Mouse (Mus musculus) ovary, adult 10 weeks (tissue): Measurements from ENCODE around the gene Gfer. TPM values are rescaled to one million over a fixed set of nuclear protein-coding genes. Genes with fewer than 3 reads are reported as not detected.

Experiments
- polyA plus RNA-seq: library from polyadenylated mRNA; stranded (reverse); fragments of 350-450 nt; fragmentation: Illumina TruSeq; extraction: RNeasy Lipid Tissue Mini Kit (QIAGEN cat#74804); gene quantifications from one replicate; pipeline ENCODE4 v1.2.3, GENCODE M21; 2014

Gene Gfer
- polyA plus RNA-seq, result 10.4 TPM

GRCm38 (mm10) chr17:24696011-24696697 lies at the start of gene Gfer, which contains the start of gene Noxo1:
Gene Gfer, minus strand, starts transcription at chr17:24696156.
Gene Noxo1, plus strand, starts transcription at chr17:24696234.

DNA sequence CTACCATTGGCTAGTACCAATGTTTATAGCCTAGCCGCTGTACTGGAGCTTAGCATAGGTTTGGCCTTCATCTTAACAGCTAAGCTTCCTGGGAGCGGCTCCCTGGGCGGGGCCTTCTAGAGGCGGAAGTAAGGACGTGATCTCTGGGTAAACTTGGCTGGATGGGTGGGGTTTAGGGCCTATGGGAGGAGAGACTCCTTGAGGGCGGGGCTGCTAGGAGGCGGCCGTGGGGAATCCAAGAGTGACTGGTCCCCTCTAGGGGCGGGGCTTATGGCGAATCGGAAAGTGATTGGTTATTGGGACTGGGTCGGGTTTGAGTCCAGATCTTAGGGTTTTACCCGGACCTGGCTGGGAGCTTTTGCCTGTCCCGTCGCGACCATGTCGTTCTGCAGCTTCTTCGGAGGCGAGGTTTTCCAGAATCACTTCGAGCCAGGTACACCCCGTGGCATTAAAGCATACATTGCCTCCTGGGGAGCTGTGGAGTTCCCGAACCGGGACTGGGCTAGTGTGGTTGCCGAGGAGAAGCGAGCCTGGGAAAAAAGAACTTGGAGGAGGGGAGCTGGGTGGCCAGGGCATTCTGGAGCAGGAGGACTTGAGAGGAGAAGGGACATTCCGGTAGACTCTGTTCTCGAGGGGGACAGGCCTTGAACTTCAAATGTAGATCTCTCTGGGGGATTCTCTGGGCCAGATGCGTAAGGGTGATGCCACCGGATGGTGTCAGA lies 40.5 kb upstream of the Gfer start, which contains the start of gene Msrb1:
Gene Msrb1, plus strand, starts transcription at position 313 of the 722 bp plus-strand sequence.

DNA sequence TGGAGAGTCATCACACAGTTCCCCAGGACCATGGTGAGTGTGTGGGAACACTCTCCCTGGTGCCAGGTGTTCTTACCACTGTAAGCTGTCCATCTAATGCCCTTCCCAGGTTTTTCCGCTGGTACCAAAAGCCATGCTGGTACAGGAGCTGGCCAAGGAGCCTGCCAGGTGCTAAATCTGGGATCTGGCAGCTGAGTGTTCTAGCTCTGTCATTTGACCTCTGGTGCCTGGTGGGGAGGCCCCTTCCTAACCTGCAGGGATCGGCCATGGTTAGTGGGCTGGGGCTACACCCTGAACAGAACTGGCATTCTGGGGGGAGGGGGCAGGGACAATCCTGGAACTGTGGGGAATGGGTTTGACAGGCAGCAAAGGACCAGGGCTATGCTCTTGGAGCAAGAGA lies 31.7 kb upstream of the Gfer start, which contains the start of gene Rpl3l:
Gene Rpl3l, plus strand, starts transcription at position 203 of the 400 bp plus-strand sequence.

GRCm38 (mm10) chr17:24724184-24724583 lies 28.2 kb upstream of the Gfer start, which contains the start of gene Ndufb10:
Gene Ndufb10, minus strand, starts transcription at chr17:24724478.

DNA sequence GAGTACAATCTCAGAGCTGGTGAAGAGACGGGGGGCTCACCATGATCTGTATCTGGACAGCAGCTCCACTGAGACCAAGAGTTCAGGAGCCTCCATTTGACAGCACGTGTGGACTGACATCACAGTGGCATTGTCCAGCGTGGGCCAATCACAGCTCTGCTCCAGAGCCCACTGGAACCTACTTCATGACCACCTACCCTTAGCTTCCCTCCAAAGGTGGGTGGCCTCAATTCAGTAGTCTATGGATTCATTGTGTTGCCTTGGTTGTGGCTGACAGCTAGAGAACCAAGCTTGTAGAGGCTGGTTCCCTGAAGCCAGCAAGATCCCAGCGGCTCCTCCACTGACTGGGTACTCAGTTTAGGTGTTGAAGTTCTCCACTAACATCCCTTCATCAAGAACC lies 22.0 kb upstream of the Gfer start, which contains the start of the genes Rnf151 and Rps2:
Gene Rnf151, minus strand, starts transcription at position 121 of the 400 bp plus-strand sequence.
Gene Rps2, plus strand, starts transcription at position 174 of the 400 bp plus-strand sequence.

DNA sequence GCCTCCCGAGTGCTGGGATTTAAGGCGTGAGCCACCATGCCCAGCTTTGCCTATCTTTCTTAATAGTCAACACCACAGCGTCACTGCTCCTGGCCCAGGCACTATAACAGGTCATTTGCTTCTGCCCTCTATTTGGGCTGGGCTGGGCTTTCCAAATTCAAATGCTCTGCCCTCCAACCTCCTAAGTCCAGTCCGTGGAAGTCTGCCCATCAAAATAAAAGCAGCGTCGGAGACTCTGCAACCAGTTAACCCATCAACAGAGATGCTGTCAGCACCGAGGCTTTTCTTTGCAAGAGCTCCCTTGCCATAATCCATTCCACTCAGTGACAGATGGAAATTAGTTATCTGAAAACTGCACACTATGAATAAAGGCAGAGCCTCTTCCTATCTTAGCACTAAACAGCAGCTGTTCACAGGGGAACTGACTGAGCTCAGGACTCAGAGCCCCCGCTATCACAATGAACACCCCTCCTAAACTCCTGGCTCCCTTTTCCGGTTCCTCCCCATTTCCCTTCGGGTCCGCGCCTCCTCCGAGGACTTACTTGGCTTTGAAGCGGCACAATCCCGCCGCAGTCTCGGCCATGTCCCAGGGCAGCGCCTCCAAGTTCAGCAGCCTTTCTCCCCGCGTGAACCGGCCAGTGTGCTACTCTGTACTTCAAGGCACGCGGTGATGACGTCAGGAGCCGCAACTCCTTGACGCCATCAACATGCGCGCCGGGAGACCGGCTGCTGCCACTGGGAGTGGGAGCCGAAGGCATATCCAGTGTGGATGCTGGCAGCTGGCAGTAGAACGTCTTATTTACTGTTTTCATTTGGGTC lies 11.2 kb upstream of the Gfer start, which contains the start of gene Tbl3:
Gene Tbl3, minus strand, starts transcription at position 679 of the 819 bp plus-strand sequence.

GRCm38 (mm10) chr17:24689251-24690081 lies 6.5 kb downstream of the Gfer start, which contains the start of gene Syngr3:
Gene Syngr3, minus strand, starts transcription at chr17:24689955.

GRCm38 (mm10) chr17:24669545-24670245 lies 26.3 kb downstream of the Gfer start, which contains the start of gene Zfp598:
Gene Zfp598, plus strand, starts transcription at chr17:24669687.

DNA sequence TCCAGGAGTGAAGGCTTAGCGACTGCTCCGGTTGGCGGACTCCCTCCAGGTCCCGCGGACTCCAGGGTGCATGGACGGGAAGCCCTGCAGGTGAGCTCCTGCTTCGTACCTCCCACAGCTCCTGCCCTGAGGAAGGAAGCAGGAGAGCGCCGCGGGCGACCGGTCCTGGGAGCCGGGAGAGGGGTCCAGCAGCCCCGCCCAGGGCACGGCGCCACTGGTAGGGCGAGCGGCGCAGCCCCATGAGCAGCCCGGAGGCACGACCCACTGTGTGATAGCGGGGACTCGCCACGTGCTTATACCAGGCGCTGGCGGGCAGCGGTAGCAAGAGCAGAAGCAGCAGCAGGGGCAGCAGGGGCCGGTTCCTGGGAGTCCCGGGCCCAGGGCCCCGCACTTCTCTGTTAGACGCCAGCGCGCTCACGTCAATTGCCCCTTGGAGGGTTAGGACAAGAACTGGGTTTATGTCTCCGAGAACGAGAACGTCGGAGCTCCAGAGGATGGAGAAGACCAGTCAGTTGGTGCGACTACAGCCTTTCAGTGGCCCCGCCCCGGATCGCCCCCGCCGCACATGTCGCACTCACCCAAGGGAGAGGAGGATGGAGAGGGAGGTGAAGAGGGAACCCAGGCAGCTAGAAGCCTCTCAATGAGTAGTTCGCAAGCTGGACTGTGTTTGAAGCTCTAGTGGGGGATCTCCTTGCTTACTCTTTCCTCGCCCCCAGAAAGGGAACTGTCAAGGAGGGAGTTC lies 37.8 kb downstream of the Gfer start, which contains the start of gene Npw:
Gene Npw, minus strand, starts transcription at position 441 of the 742 bp plus-strand sequence.

GRCm38 (mm10) chr17:24650070-24650616 lies 45.8 kb downstream of the Gfer start, which contains the start of gene Slc9a3r2:
Gene Slc9a3r2, minus strand, starts transcription at chr17:24650327.

Other genes starting within 250 kb of the Gfer start
- 0.46 TPM for gene E4f1, start 225.8 kb downstream of the Gfer start, polyA plus RNA-seq
- gene Pgp, start 225.8 kb downstream of the Gfer start, polyA plus RNA-seq, result 29.5 TPM
- not detected for gene Bricd5, start 222.3 kb downstream of the Gfer start, polyA plus RNA-seq
- gene Mlst8, start 217.1 kb downstream of the Gfer start, polyA plus RNA-seq, result 5.6 TPM
- 0.80 TPM for gene Caskin1, start 207.6 kb downstream of the Gfer start, polyA plus RNA-seq
- gene Traf7, start 168.2 kb downstream of the Gfer start, polyA plus RNA-seq, result 5.3 TPM
- not detected for gene Rab26, start 161.9 kb downstream of the Gfer start, polyA plus RNA-seq
- 6.3 TPM for gene Pkd1, start 146.3 kb downstream of the Gfer start, polyA plus RNA-seq
- gene Tsc2, start 63.5 kb downstream of the Gfer start, polyA plus RNA-seq, result 15.9 TPM
- 0.34 TPM for gene Nthl1, start 63.5 kb downstream of the Gfer start, polyA plus RNA-seq
- 11.8 TPM for gene Slc9a3r2, start 45.8 kb downstream of the Gfer start, polyA plus RNA-seq
- not detected for gene Npw, start 37.7 kb downstream of the Gfer start, polyA plus RNA-seq
- 0.68 TPM for gene Zfp598, start 26.5 kb downstream of the Gfer start, polyA plus RNA-seq
- 0.83 TPM for gene Syngr3, start 6.2 kb downstream of the Gfer start, polyA plus RNA-seq
- 1.1 TPM for gene Noxo1, start 78 bp upstream of the Gfer start, polyA plus RNA-seq
- gene Tbl3, start 11.5 kb upstream of the Gfer start, polyA plus RNA-seq, result 0.31 TPM
- gene Rnf151, start 21.9 kb upstream of the Gfer start, polyA plus RNA-seq, result not detected
- gene Rps2, start 22.0 kb upstream of the Gfer start, polyA plus RNA-seq, result 771 TPM
- 52.5 TPM for gene Ndufb10, start 28.3 kb upstream of the Gfer start, polyA plus RNA-seq
- gene Rpl3l, start 31.7 kb upstream of the Gfer start, polyA plus RNA-seq, result not detected
- gene Msrb1, start 40.5 kb upstream of the Gfer start, polyA plus RNA-seq, result 1.2 TPM
- gene Hs3st6, start 56.8 kb upstream of the Gfer start, polyA plus RNA-seq, result not detected
- gene Meiob, start 108.1 kb upstream of the Gfer start, polyA plus RNA-seq, result 0.74 TPM
- 2.5 TPM for gene Hagh, start 144.0 kb upstream of the Gfer start, polyA plus RNA-seq
- gene Fahd1, start 154.2 kb upstream of the Gfer start, polyA plus RNA-seq, result 54.8 TPM
- not detected for gene Igfals, start 169.8 kb upstream of the Gfer start, polyA plus RNA-seq
- gene Nubp2, start 190.2 kb upstream of the Gfer start, polyA plus RNA-seq, result 2.1 TPM
- gene Spsb3, start 190.5 kb upstream of the Gfer start, polyA plus RNA-seq, result not detected
- 1.4 TPM for gene Eme2, start 198.9 kb upstream of the Gfer start, polyA plus RNA-seq
- gene Mrps34, start 199.0 kb upstream of the Gfer start, polyA plus RNA-seq, result 0.94 TPM
- gene Nme3, start 200.3 kb upstream of the Gfer start, polyA plus RNA-seq, result 1.0 TPM
- 4.4 TPM for gene Mapk8ip3, start 240.8 kb upstream of the Gfer start, polyA plus RNA-seq